Comparison of ENCODE assay signal across 8 mouse cellular contexts in the genomic region with DNA sequence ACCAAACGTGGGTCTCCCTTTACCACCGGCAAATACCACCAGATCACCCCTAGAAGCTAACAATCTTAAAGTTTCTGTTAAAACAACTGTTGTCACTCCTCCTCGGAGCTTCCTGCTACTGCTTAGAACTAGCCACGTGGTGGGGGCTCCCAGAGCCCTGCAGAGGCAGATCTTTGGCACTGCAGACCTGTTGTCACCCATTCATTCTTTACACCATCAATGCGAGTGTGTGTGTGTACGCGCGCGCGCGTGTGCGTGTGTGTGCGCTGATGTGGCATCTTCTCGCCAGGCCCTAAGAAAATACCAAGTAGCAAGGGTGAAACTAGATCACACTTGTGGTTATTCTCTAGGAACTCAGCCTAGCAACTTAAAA. TPM values are rescaled to one million over a fixed set of nuclear protein-coding genes. Genes with fewer than 3 reads are reported as not detected.
A peak's percentile ranks its signal among the peaks of the same experiment; 100 is the strongest.
DNase-seq lines count a peak whose midpoint lies in the region; ATAC-seq and TF ChIP-seq lines count a peak whose summit lies in the region.

No protein-coding gene starts in this region.

- no peak for TF ChIP-seq CTCF in heart, adult 2 months (IDR thresholded peaks at IDR 0.05)

- TF ChIP-seq EP300 in heart, adult 2 months (IDR thresholded peaks at IDR 0.05; ENCODE audit: insufficient read depth, low read depth, low read length), result no peak

- H3K4me2 ChIP-seq in heart, embryonic 14.5 days (ENCODE audit: low read length), result peak overlapping the region; percentile 93
- peak overlapping the region; percentile 83 for H3K4me2 ChIP-seq in limb, embryonic 14.5 days (replicated peaks; ENCODE audit: low read depth, low read length, severe bottlenecking)
- H3K4me2 ChIP-seq in midbrain, embryonic 14.5 days (ENCODE audit: low read length), result peak overlapping the region; percentile 79

- peak overlapping the region; percentile 82 for H3K4me3 ChIP-seq in heart, adult 2 months
- peak overlapping the region; percentile 92 to 96 for H3K4me3 ChIP-seq in heart, embryonic 14.5 days (ENCODE audit: control insufficient read depth in 1 of 2, insufficient read depth in 1 of 2, low read depth in 1 of 2, low read length in 2 of 2)
- H3K4me3 ChIP-seq in limb, embryonic 14.5 days (replicated peaks; ENCODE audit: low read length), result peak overlapping the region; percentile 83
- H3K4me3 ChIP-seq in midbrain, embryonic 14.5 days (replicated peaks; ENCODE audit: low read depth, low read length), result peak overlapping the region; percentile 87

- no peak for DNase-seq in heart, adult 2 months
- DNase-seq in heart, postnatal 25 days (ENCODE audit: low spot score), result no peak
- DNase-seq in CD8-positive naive resting alpha-beta T cell, adult 2 months (ENCODE audit: low read depth in 2 of 2, low spot score in 2 of 2), result peak; percentile 34 to 51
- DNase-seq in cerebellum, postnatal 10 days, result peak; percentile 39 to 48
- DNase-seq in limb, embryonic 14.5 days (ENCODE audit: low spot score), result peak; percentile 64
- DNase-seq in midbrain, embryonic 14.5 days, result peak; percentile 66
- DNase-seq in thymus, postnatal 10 days (ENCODE audit: low spot score in 2 of 2), result peak; percentile 43 to 56

- no peak for TF ChIP-seq POLR2A in heart, adult 2 months (IDR thresholded peaks at IDR 0.05; ENCODE audit: insufficient read depth, low read depth, low read length)
- no peak for TF ChIP-seq POLR2A in limb, embryonic 14.5 days (IDR thresholded peaks at IDR 0.05; ENCODE audit: borderline replicate concordance, extremely low read depth, insufficient read depth, insufficient read length)

- intact Hi-C loops in heart, adult 2 months (cut with DNase I), result loop anchor here (2.0 to 10.0 kb wide), 3 partner anchors 69 to 541 kb away; partner anchors contain the start of genes 1810062G17Rik, Anxa5, Atp11b and Mccc1
- intact Hi-C loops in heart, postnatal 25 days (cut with DNase I), result loop anchor here (5.0 kb wide), 2 partner anchors 64 to 181 kb away; partner anchors contain the start of gene Atp11b

- H3K9ac ChIP-seq in heart, adult 2 months (ENCODE audit: low read depth, low read length), result peak overlapping the region; percentile 92
- peak overlapping the region; percentile 97 for H3K9ac ChIP-seq in heart, embryonic 14.5 days (ENCODE audit: low read length)
- H3K9ac ChIP-seq in limb, embryonic 14.5 days (ENCODE audit: low read depth, low read length, severe bottlenecking), result peak overlapping the region; percentile 99
- H3K9ac ChIP-seq in midbrain, embryonic 14.5 days (replicated peaks; ENCODE audit: low read length), result peak overlapping the region; percentile 97; the same call in 1 of the 2 replicates

- 2% methylated on average over 14 of the region's 14 CpGs for WGBS in heart, adult 2 months
- WGBS in heart, embryonic 14.5 days, result under 1% methylated on average over 14 of the region's 14 CpGs
- 0% methylated on average over 14 of the region's 14 CpGs for WGBS in limb, embryonic 14.5 days
- 1% methylated on average over 14 of the region's 14 CpGs for WGBS in midbrain, embryonic 14.5 days

- ATAC-seq in heart, embryonic 14.5 days (ENCODE audit: insufficient number of reproducible peaks, insufficient read depth, low FRiP score, low read depth), result peak; percentile 56; the same call in 1 of the 2 replicates
- peak; percentile 42; the same call in 1 of the 2 replicates for ATAC-seq in limb, embryonic 14.5 days (ENCODE audit: low FRiP score, low read depth)
- ATAC-seq in midbrain, embryonic 14.5 days (ENCODE audit: low FRiP score, low TSS enrichment), result 0 out of 2 replicates have a peak, but pooled peaks have one; percentile 22

- no peaks in the 10 kb centered on the region for H3K27me3 ChIP-seq in heart, adult 2 months (ENCODE audit: control insufficient read depth, insufficient read depth, low read length)
- no peaks in the 10 kb centered on the region for H3K27me3 ChIP-seq in heart, embryonic 14.5 days (ENCODE audit: control insufficient read depth, insufficient read depth, low read length)
- H3K27me3 ChIP-seq in limb, embryonic 14.5 days (ENCODE audit: control insufficient read depth, insufficient read depth, low read length), result no peaks in the 10 kb centered on the region
- H3K27me3 ChIP-seq in midbrain, embryonic 14.5 days (ENCODE audit: control insufficient read depth, insufficient read depth, low read length), result no peaks in the 10 kb centered on the region

- H3K9me3 ChIP-seq in heart, embryonic 14.5 days (ENCODE audit: control insufficient read depth, low read length), result no peaks in the 10 kb centered on the region
- H3K9me3 ChIP-seq in limb, embryonic 14.5 days (ENCODE audit: control insufficient read depth, low read length), result no peaks in the 10 kb centered on the region
- H3K9me3 ChIP-seq in midbrain, embryonic 14.5 days (ENCODE audit: control insufficient read depth, low read length), result no peaks in the 10 kb centered on the region

- peaks cover 8% of the 10 kb centered on the region for H3K4me1 ChIP-seq in heart, adult 2 months (ENCODE audit: control insufficient read depth, insufficient read depth, low read length)
- peaks cover 8 to 29% of the 10 kb centered on the region in 2 experiments for H3K4me1 ChIP-seq in heart, embryonic 14.5 days (ENCODE audit: control insufficient read depth in 2 of 2, insufficient read depth in 2 of 2, low read length in 2 of 2)
- H3K4me1 ChIP-seq in limb, embryonic 14.5 days (ENCODE audit: control insufficient read depth, insufficient read depth, low read length), result peaks cover 10% of the 10 kb centered on the region
- peaks cover 20% of the 10 kb centered on the region for H3K4me1 ChIP-seq in midbrain, embryonic 14.5 days (ENCODE audit: control insufficient read depth, insufficient read depth, low read length)

- peak overlapping the region; percentile 81 for H3K27ac ChIP-seq in heart, adult 2 months
- H3K27ac ChIP-seq in heart, embryonic 14.5 days (replicated peaks in 1 of 2; ENCODE audit: control insufficient read depth in 1 of 2, insufficient read depth in 1 of 2, low read depth in 2 of 2, low read length in 2 of 2), result peak overlapping the region; percentile 86 to 95
- peak overlapping the region; percentile 93 for H3K27ac ChIP-seq in limb, embryonic 14.5 days (replicated peaks; ENCODE audit: low read depth, low read length)
- H3K27ac ChIP-seq in midbrain, embryonic 14.5 days (replicated peaks; ENCODE audit: low read depth, low read length), result peak overlapping the region; percentile 93

- H3K79me2 ChIP-seq in heart, adult 2 months (replicated peaks; ENCODE audit: control insufficient read depth, insufficient read depth, low read length), result peaks cover 3% of the 10 kb centered on the region

- H3K36me3 ChIP-seq in heart, adult 2 months (ENCODE audit: control insufficient read depth, insufficient read depth, low read length), result 0 out of 2 replicates have a peak, but pooled peaks cover 4% of the 10 kb centered on the region
- peaks cover 5% of the 10 kb centered on the region; the same call in 1 of the 2 replicates for H3K36me3 ChIP-seq in heart, embryonic 14.5 days (ENCODE audit: control insufficient read depth, insufficient read depth, low read length)
- H3K36me3 ChIP-seq in limb, embryonic 14.5 days (ENCODE audit: control insufficient read depth, insufficient read depth, low read length), result peaks cover 10% of the 10 kb centered on the region; the same call in 1 of the 2 replicates
- peaks cover 6% of the 10 kb centered on the region; the same call in 1 of the 2 replicates for H3K36me3 ChIP-seq in midbrain, embryonic 14.5 days (ENCODE audit: control insufficient read depth, insufficient read depth, low read length)

RNA-seq across cellular contexts. Expression of gene Dcun1d1, which starts 3.9 kb away (rescaled TPM):
- total RNA-seq in heart, adult 2 months (2021), result 10 to 100 TPM; 60.7 to 63.0 TPM
- 7.7 and 17.0 TPM in 2 replicates for polyA plus RNA-seq in heart, adult 2 months (2012; rRNA removed)
- total RNA-seq in heart, postnatal 25 days (2021), result 10 to 100 TPM; 55.8 to 59.2 TPM
- 81.2 and 86.0 TPM in 2 replicates for polyA plus RNA-seq in heart, embryonic 14.5 days (2014; fragmentation: Nextera tagmentation; extraction: Ambion mirVana)
- 24.4 and 35.7 TPM in 2 replicates for polyA plus RNA-seq in limb, embryonic 14.5 days (2012; rRNA removed)
- polyA plus RNA-seq in limb, embryonic 14.5 days (2014; fragmentation: Nextera tagmentation; extraction: Ambion mirVana), result 86.8 and 88.7 TPM in 2 replicates
- polyA plus RNA-seq in midbrain, embryonic 14.5 days (2014; fragmentation: Nextera tagmentation; extraction: Ambion mirVana), result 105 and 107 TPM in 2 replicates

Comparison
In these comparisons a context has a peak if more than half of its experiments do, and no peak if none do; other contexts are left out.
1. DNase-seq: peak in CD8-positive naive resting alpha-beta T cell, adult 2 months (2 of 2), cerebellum, postnatal 10 days (2 of 2), limb, embryonic 14.5 days (single experiment), midbrain, embryonic 14.5 days (single experiment) and thymus, postnatal 10 days (2 of 2); none in heart, adult 2 months (0 of 2) and heart, postnatal 25 days (single experiment).
2. Peak in every context shown above with its lines, with median percentiles within 50 percentile points of each other: H3K27ac ChIP-seq, H3K4me3 ChIP-seq, H3K9ac ChIP-seq, ATAC-seq and H3K4me2 ChIP-seq.